Mouse (Mus musculus) erythroid progenitor cell, adult 5-6 weeks (primary cell): ENCODE measurements around the gene RPS10-NUDT3. TPM values are rescaled to one million over a fixed set of nuclear protein-coding genes. Genes with fewer than 3 reads are reported as not detected.

Source experiments
- ATAC-seq: replicated peaks from 2 replicates; pipeline ENCODE4 v1.8.0; 2016; ENCODE audit warnings: moderate number of reproducible peaks, mild to moderate bottlenecking, moderate TSS enrichment, inconsistent platforms; ENCODE audit not compliant: poor library complexity, low FRiP score, severe bottlenecking
- total RNA-seq, 2 experiments: library from RNA; stranded (forward) in 1 of 2; stranded (reverse) in 1 of 2; fragments of 150-400 nt in 1 of 2; fragments of 186-747, 209-891 nt in 1 of 2; gene quantifications; 2 replicates each; pipeline versions ENCODE4 v1.2.3 to v1.2.4; 2015 to 2017; ENCODE audit warnings: low replicate concordance in 2 of 2

RPS10-NUDT3 gene
- total RNA-seq (2015; ENCODE audit: low replicate concordance): not detected in 2 replicates
- 12.3 TPM in 1 of 2 replicates, not detected in the other for total RNA-seq (2017; ENCODE audit: low replicate concordance)

- ATAC-seq: peak; percentile 94
Observed at GRCm38 (mm10) chr17:27634871-27635574, at the start of gene RPS10-NUDT3. Gene RPS10-NUDT3 (minus strand): TSS chr17:27635222.

GRCm38 (mm10) chr17:27678924-27679813 is 44.1 kb upstream of the RPS10-NUDT3 start:
- ATAC-seq: no peak

- ATAC-seq: no peak
Observed at GRCm38 (mm10) chr17:27677756-27678155, 42.7 kb upstream of the RPS10-NUDT3 start.

- ATAC-seq: no peak
Observed at GRCm38 (mm10) chr17:27676270-27676669, 41.2 kb upstream of the RPS10-NUDT3 start.

- ATAC-seq: no peak
Observed at GRCm38 (mm10) chr17:27675453-27675852, 40.4 kb upstream of the RPS10-NUDT3 start.

- no peak for ATAC-seq
Observed at GRCm38 (mm10) chr17:27673945-27674344, 38.9 kb upstream of the RPS10-NUDT3 start.

- no peak for ATAC-seq
Observed at GRCm38 (mm10) chr17:27671720-27672119, 36.7 kb upstream of the RPS10-NUDT3 start.

- ATAC-seq: no peak
Observed at GRCm38 (mm10) chr17:27658767-27659166, 23.7 kb upstream of the RPS10-NUDT3 start.

- no peak for ATAC-seq
Observed at GRCm38 (mm10) chr17:27657123-27657522, 22.1 kb upstream of the RPS10-NUDT3 start.

- ATAC-seq: no peak
Observed at GRCm38 (mm10) chr17:27656414-27656813, 21.4 kb upstream of the RPS10-NUDT3 start.

- no peak for ATAC-seq
Observed at GRCm38 (mm10) chr17:27656011-27656399, 21.0 kb upstream of the RPS10-NUDT3 start.

GRCm38 (mm10) chr17:27655089-27656010 is 20.3 kb upstream of the RPS10-NUDT3 start, which contains the start of gene Pacsin1:
Gene Pacsin1 (plus strand): TSS chr17:27655509.
- no peak for ATAC-seq

GRCm38 (mm10) chr17:27653253-27653959 is 18.4 kb upstream of the RPS10-NUDT3 start:
- ATAC-seq: no peak

GRCm38 (mm10) chr17:27652046-27652790 is 17.2 kb upstream of the RPS10-NUDT3 start:
- ATAC-seq: no peak

GRCm38 (mm10) chr17:27650586-27650985 is 15.6 kb upstream of the RPS10-NUDT3 start:
- no peak for ATAC-seq

- ATAC-seq: peak; percentile 68
Observed at GRCm38 (mm10) chr17:27650160-27650559, 15.1 kb upstream of the RPS10-NUDT3 start.

GRCm38 (mm10) chr17:27645807-27646206 is 10.8 kb upstream of the RPS10-NUDT3 start:
- ATAC-seq: no peak

GRCm38 (mm10) chr17:27644572-27644971 is 9.6 kb upstream of the RPS10-NUDT3 start:
- ATAC-seq: no peak
